In genomic region chr9:35317233-35317980, GRCm38 (mm10) we compare ENCODE assay signal across 9 mouse cellular contexts. TPM values are rescaled to one million over a fixed set of nuclear protein-coding genes. Genes with fewer than 3 reads are reported as not detected.
DNase-seq lines count a peak whose midpoint lies in the region; ATAC-seq lines count a peak whose summit lies in the region.
"Had no signal": no experiment of that assay in that cellular context is flagged by ENCODE, and none has a peak within 500 bp of the region (broad histone marks: within the 10 kb centered on the region; RNA-seq: fewer than 3 reads in every experiment).

No protein-coding gene starts in this region.

- H3K4me2 ChIP-seq in heart, embryonic 11.5 days: no peak overlapping the region
- H3K4me2 ChIP-seq in hindbrain, embryonic 13.5 days: no peak overlapping the region
- H3K4me2 ChIP-seq in neural tube, embryonic 14.5 days (ENCODE audit: low read depth, low read length): no peak overlapping the region

- 0 out of 2 replicates have a peak, but pooled peaks have one; percentile 23 for ATAC-seq in heart, embryonic 11.5 days (replicated peaks; ENCODE audit: insufficient number of reproducible peaks, low FRiP score, low TSS enrichment)
- peak; percentile 52 for ATAC-seq in hindbrain, embryonic 13.5 days (ENCODE audit: low FRiP score)
- peak; percentile 39 for ATAC-seq in neural tube, embryonic 14.5 days (ENCODE audit: low read depth)

- no peak overlapping the region for H3K27ac ChIP-seq in heart, embryonic 11.5 days (ENCODE audit: low read depth, low read length)
- no peak overlapping the region for H3K27ac ChIP-seq in hindbrain, embryonic 13.5 days
- H3K27ac ChIP-seq in neural tube, embryonic 14.5 days (ENCODE audit: low read depth, low read length): no peak overlapping the region
- H3K27ac ChIP-seq: macrophage had no signal

- DNase-seq in heart, postnatal 4 days: no peak
- DNase-seq in R1 (ENCODE audit: low read depth, low spot score): peak; percentile 48
- no peak for DNase-seq in urinary bladder, postnatal 25 days (ENCODE audit: low spot score)
- no peak for DNase-seq in thymus, postnatal 14 days
- no peak for DNase-seq in T-cell, adult 2 months (ENCODE audit: low spot score)

- H3K9ac ChIP-seq in heart, embryonic 11.5 days (ENCODE audit: low read depth, low read length): no peak overlapping the region
- 0 out of 2 replicates have a peak overlapping the region, but pooled peaks have one; percentile 13 for H3K9ac ChIP-seq in hindbrain, embryonic 13.5 days
- no peak overlapping the region for H3K9ac ChIP-seq in neural tube, embryonic 14.5 days (replicated peaks; ENCODE audit: low read depth, low read length)

- H3K4me3 ChIP-seq in heart, embryonic 11.5 days (ENCODE audit: low read depth, low read length): no peak overlapping the region
- no peak overlapping the region for H3K4me3 ChIP-seq in hindbrain, embryonic 13.5 days
- no peak overlapping the region for H3K4me3 ChIP-seq in neural tube, embryonic 14.5 days (ENCODE audit: low read depth, low read length)

- 44% methylated on average over 9 of the region's 9 CpGs for WGBS in heart, embryonic 11.5 days (ENCODE audit: insufficient replicate concordance)
- 25% methylated on average over 9 of the region's 9 CpGs for WGBS in hindbrain, embryonic 13.5 days
- 35% methylated on average over 9 of the region's 9 CpGs for WGBS in neural tube, embryonic 14.5 days

- H3K27me3 ChIP-seq in heart, embryonic 11.5 days (ENCODE audit: control insufficient read depth, insufficient read depth, low read length): no peaks in the 10 kb centered on the region
- H3K27me3 ChIP-seq in hindbrain, embryonic 13.5 days: peaks cover 86% of the 10 kb centered on the region
- H3K27me3 ChIP-seq in neural tube, embryonic 14.5 days (ENCODE audit: control insufficient read depth, insufficient read depth, low read length): no peaks in the 10 kb centered on the region

- H3K9me3 ChIP-seq in heart, embryonic 11.5 days (replicated peaks; ENCODE audit: control insufficient read depth, low read length): no peaks in the 10 kb centered on the region
- H3K9me3 ChIP-seq in hindbrain, embryonic 13.5 days: no peaks in the 10 kb centered on the region
- H3K9me3 ChIP-seq in neural tube, embryonic 14.5 days (ENCODE audit: control insufficient read depth, low read length): no peaks in the 10 kb centered on the region

- no peaks in the 10 kb centered on the region for H3K36me3 ChIP-seq in heart, embryonic 11.5 days (ENCODE audit: control insufficient read depth, insufficient read depth, low read length)
- no peaks in the 10 kb centered on the region for H3K36me3 ChIP-seq in hindbrain, embryonic 13.5 days
- no peaks in the 10 kb centered on the region for H3K36me3 ChIP-seq in neural tube, embryonic 14.5 days (ENCODE audit: control insufficient read depth, insufficient read depth, low read length)

- peaks cover 19% of the 10 kb centered on the region for H3K4me1 ChIP-seq in heart, embryonic 11.5 days (ENCODE audit: control insufficient read depth, insufficient read depth, low read length)
- H3K4me1 ChIP-seq in hindbrain, embryonic 13.5 days (replicated peaks): peaks cover 31% of the 10 kb centered on the region
- H3K4me1 ChIP-seq in neural tube, embryonic 14.5 days (ENCODE audit: control insufficient read depth, insufficient read depth, low read length): 0 out of 2 replicates have a peak, but pooled peaks cover 3% of the 10 kb centered on the region

RNA-seq across cellular contexts. Expression of gene Rpusd4, which starts 49.7 kb away (rescaled TPM):
- 25.0 and 28.3 TPM in 2 replicates for polyA plus RNA-seq in heart, embryonic 11.5 days (2014; fragmentation: Nextera tagmentation; extraction: Ambion mirVana)
- 1 to 10 TPM; 9.6 to 9.9 TPM for total RNA-seq in heart, postnatal 4 days (2021)
- 18.7 and 19.9 TPM in 2 replicates for polyA plus RNA-seq in hindbrain, embryonic 13.5 days (2015; fragmentation: Nextera tagmentation; extraction: Ambion mirVana)
- polyA plus RNA-seq in neural tube, embryonic 14.5 days (2014; fragmentation: Nextera tagmentation; extraction: Ambion mirVana): 15.8 and 19.0 TPM in 2 replicates

RNA-seq across cellular contexts. Expression of gene Fam118b, which starts 49.8 kb away (rescaled TPM):
- 27.3 and 30.3 TPM in 2 replicates for polyA plus RNA-seq in heart, embryonic 11.5 days (2014; fragmentation: Nextera tagmentation; extraction: Ambion mirVana)
- total RNA-seq in heart, postnatal 4 days (2021): 10 to 100 TPM; 16.6 to 18.0 TPM
- 67.4 and 75.3 TPM in 2 replicates for polyA plus RNA-seq in hindbrain, embryonic 13.5 days (2015; fragmentation: Nextera tagmentation; extraction: Ambion mirVana)
- 55.1 and 60.6 TPM in 2 replicates for polyA plus RNA-seq in neural tube, embryonic 14.5 days (2014; fragmentation: Nextera tagmentation; extraction: Ambion mirVana)
